Mouse (Mus musculus) small intestine, adult 2 months (tissue): ENCODE results near the gene Tmem50b. TPM values are rescaled to one million over a fixed set of nuclear protein-coding genes. Genes with fewer than 3 reads are reported as not detected.

Experiments
- H3K27ac ChIP-seq: fragments of 200-500 bp; 2 replicates; pipeline ENCODE4 v1.5.1; 2012; ENCODE audit warnings: low read depth, low read length, control low read depth, inconsistent platforms; ENCODE audit not compliant: insufficient read depth
- H3K27me3 ChIP-seq: fragments of 200-500 bp; 2 replicates; pipeline ENCODE4 v1.6.1; 2012; ENCODE audit warnings: mild to moderate bottlenecking, moderate library complexity, low read length, inconsistent platforms; ENCODE audit not compliant: control insufficient read depth, insufficient read depth
- H3K36me3 ChIP-seq: fragments of 200-500 bp; 2 replicates; pipeline ENCODE4 v1.6.1; 2012; ENCODE audit warnings: mild to moderate bottlenecking, low read length, control low read depth, inconsistent platforms; ENCODE audit not compliant: control insufficient read depth, insufficient read depth
- H3K4me1 ChIP-seq: fragments of 200-500 bp; 2 replicates; pipeline ENCODE4 v1.6.1; 2012; ENCODE audit warnings: low read length, inconsistent platforms, mixed read lengths; ENCODE audit not compliant: control insufficient read depth, insufficient read depth, insufficient read length
- H3K4me3 ChIP-seq: fragments of 200-500 bp; 2 replicates; pipeline ENCODE4 v1.5.1; 2012; ENCODE audit warnings: low read depth, mild to moderate bottlenecking, control low read depth, inconsistent platforms, low read length, moderate library complexity
- CTCF ChIP-seq: fragments of 200-500 bp; IDR thresholded peaks from 2 replicates; pipeline ENCODE4 v1.5.1; 2012; ENCODE audit warnings: low read depth, mild to moderate bottlenecking, control low read depth, inconsistent platforms, low read length, moderate library complexity, mixed read lengths; ENCODE audit not compliant: insufficient replicate concordance, insufficient read length; ENCODE audit errors: extremely low read depth
- POLR2A ChIP-seq: fragments of 200-500 bp; IDR thresholded peaks from 2 replicates; pipeline ENCODE4 v1.6.1; 2012; ENCODE audit warnings: low read depth, mild to moderate bottlenecking, control low read depth, inconsistent platforms, low read length, moderate library complexity
- WGBS: fragments of 180-500 bp; shearing (Covaris S2); methylation state at CpG from one replicate; pipeline ENCODE4 v1.1.7; 2018; 5-methylcytosine and 5-hydroxymethylcytosine counted together
- polyA plus RNA-seq: library from polyadenylated mRNA; depleted of rRNA; stranded (reverse); fragments of >200 nt; gene quantifications from 2 replicates; pipeline ENCODE4 v1.2.3, GENCODE M21; 2012

Gene Tmem50b
- polyA plus RNA-seq, 1 experiment, result 20.0 TPM

DNA sequence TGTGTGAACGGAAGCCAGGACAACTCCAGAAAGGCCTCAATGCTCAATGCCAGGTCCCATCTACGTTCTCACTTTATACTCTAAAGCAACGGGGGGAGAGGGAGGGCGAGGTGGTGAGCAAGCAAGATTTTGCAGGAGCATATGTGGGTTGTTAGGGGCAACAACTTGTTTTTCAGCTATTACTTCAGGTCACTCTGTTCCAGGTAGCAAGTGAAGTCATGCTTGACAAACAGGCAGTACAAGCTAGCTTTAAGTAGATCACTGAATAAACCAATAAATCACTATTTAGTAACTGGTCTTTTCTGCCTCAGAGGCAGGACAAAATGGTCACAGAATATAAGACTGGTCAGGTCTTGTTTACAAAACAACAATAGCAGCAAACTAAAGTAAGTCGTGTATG, 12.0 kb downstream of the Tmem50b start:
- Histone ChIP-seq H3K27ac (no peak overlapping the region), H3K36me3 (peaks cover 38% of the 10 kb centered on the region), H3K4me1 (peaks cover 3% of the 10 kb centered on the region; the same call in 1 of the 2 replicates), H3K27me3 (no peaks in the 10 kb centered on the region), H3K4me3 (no peak overlapping the region)
- TF ChIP-seq POLR2A (no peak), CTCF (no peak)
- 92% methylated on average over 5 of the region's 5 CpGs for WGBS

DNA sequence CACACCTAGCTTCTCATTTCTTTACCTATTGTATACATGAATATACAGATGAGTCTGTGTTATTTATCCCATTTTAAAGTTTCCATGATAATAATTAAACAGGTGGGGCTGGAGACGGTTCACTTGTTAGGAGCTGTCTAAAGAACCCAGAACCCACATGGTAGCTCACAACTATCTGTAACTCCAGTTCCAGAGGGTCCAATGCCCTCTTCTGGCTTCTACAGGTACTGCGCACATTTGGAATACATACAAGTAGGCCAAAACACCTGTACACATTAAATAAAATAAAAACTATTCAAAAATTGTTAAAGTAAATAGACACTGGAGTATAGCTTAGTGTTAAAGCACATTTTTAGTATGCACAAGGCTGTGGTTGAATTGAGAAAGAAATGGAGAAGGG, 15.3 kb downstream of the Tmem50b start:
- TF ChIP-seq POLR2A, result no peak
- Histone ChIP-seq H3K4me1 (no peaks in the 10 kb centered on the region), H3K27ac (no peak overlapping the region), H3K4me3 (no peak overlapping the region), H3K27me3 (no peaks in the 10 kb centered on the region), H3K36me3 (peaks cover 54% of the 10 kb centered on the region)
- WGBS, result 63% methylated on average over 2 of the region's 2 CpGs

DNA sequence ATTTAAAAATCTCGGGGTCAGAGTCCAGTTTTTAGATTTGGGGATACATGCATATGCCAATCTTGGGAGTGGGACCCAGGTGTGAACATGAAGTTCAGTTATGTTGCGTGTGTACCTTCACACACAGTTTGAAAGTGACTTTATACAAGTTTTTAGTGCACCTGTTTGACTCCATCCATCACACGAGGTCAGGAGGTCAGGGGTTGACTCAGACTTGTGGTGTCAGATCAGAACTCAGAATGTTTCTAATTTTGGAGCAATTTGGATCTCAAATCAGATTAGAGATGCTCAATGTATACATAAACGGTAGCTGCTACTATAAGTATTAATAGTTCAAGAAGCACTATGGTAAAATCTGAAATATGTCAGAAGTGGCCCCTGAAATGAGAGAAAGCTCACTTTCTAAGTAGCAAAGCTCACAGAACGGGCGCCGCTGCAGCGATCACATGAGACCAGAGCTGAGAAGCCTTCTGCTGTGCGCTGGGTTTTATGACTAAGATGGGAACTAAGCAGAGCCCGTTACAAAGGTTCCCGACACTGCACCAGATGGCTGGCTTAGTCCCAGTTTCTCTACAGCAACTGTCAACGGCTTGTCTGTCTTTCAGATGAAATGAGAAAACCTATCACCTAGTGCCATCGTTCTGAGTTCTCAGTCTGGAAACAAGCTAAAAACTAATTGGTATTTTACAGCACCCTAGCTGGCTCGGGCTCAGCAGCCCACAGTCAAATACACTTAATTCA, 18.4 kb downstream of the Tmem50b start:
- Histone ChIP-seq H3K4me1 (no peaks in the 10 kb centered on the region), H3K36me3 (peaks cover 51% of the 10 kb centered on the region), H3K27me3 (no peaks in the 10 kb centered on the region), H3K4me3 (no peak overlapping the region), H3K27ac (no peak overlapping the region)
- TF ChIP-seq CTCF (no peak), POLR2A (no peak)
- 81% methylated on average over 14 of the region's 14 CpGs for WGBS

DNA sequence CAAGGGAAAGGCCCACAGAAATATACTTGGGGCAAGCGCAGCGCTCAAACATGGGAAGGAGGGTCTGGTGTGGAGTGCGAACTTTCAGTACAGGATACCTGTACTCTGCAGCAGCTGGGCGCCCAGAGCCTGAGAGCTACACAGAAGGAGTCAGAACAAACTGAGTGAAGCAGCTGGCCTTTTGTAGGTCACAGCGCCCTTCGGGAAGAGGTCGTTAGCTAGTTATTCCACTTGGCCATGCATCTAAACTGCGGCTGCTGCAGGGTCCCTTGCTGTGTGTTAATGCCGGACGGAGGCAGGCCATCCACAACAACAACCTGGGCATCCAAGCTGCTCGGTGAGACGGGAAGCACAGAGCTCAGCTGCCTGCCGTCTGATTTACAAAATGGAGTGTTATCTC, 22.4 kb downstream of the Tmem50b start:
- H3K4me3 ChIP-seq, result no peak overlapping the region
- no peak overlapping the region for H3K27ac ChIP-seq
- peaks cover 40% of the 10 kb centered on the region for H3K36me3 ChIP-seq
- H3K4me1 ChIP-seq, result peaks cover 14% of the 10 kb centered on the region
- WGBS, result 89% methylated on average over 13 of the region's 13 CpGs
- TF ChIP-seq CTCF (no peak), POLR2A (no peak)
- H3K27me3 ChIP-seq, result no peaks in the 10 kb centered on the region

DNA sequence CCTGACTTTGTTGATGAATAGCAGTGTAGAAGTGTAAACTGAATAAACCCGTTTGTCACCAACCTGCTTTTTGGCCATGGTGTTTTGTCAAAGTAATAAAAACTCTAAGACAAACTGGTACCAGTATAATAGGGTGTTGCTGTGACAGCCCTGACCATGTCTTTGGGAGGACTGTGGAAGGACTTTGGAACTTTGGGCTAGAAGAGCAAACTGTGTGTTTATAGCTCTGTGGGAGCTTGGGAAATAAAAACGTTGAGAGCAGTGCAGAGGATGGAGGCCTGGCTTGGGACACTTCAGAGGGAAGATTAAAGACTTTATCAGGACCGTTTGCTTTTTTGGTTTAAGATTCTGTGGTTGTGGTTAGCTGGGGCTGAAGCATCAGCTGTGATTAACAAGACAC, 26.5 kb downstream of the Tmem50b start:
- Histone ChIP-seq H3K27me3 (no peaks in the 10 kb centered on the region), H3K27ac (no peak overlapping the region), H3K4me3 (no peak overlapping the region), H3K36me3 (peaks cover 17% of the 10 kb centered on the region), H3K4me1 (peaks cover 20% of the 10 kb centered on the region)
- TF ChIP-seq CTCF (no peak), POLR2A (no peak)
- 17% methylated on average over 3 of the region's 3 CpGs for WGBS

DNA sequence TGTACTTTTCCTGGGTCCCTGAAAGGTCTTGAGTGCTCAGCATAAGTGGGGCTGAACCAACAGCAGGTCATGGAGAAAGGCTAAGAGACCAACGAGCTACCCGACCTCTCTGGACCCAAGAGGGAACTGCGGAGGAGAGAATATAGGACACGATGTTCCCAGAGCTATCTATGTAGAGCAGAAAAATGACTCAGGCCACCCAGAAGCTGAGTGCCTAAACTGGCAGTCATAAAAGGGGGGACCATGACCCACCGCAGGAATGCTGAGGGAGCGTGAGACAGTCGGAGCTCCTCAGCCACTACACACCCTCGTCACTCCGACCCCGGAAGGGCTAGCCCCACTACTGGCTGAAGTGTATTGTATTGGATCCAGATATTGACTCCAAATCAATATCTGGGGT, 28.6 kb downstream of the Tmem50b start:
- 90% methylated on average over 10 of the region's 10 CpGs for WGBS
- Histone ChIP-seq H3K27me3 (no peaks in the 10 kb centered on the region), H3K4me1 (peaks cover 30% of the 10 kb centered on the region), H3K36me3 (peaks cover 12% of the 10 kb centered on the region), H3K27ac (no peak overlapping the region), H3K4me3 (no peak overlapping the region)
- no peak for TF ChIP-seq CTCF
- no peak for TF ChIP-seq POLR2A

DNA sequence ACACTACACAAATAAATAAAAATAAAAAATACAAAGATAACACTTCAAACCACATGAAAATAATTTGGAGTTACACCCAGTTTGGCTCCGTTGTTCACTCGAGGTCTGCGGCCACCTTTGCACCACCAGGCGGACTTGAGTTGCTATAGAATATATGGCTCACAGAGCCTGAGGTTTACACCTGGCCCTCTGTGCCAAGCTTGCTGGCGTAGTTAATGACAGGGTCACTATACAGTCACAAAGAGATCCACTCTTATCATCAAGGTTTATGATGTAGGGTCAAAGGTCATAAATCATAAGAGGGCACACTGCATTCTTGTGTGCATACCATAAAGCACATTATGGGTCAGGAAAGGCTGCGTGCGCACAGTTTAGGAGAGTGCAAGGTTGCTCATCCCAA, 31.6 kb downstream of the Tmem50b start:
- H3K36me3 ChIP-seq, result peaks cover 36% of the 10 kb centered on the region
- no peak overlapping the region for H3K4me3 ChIP-seq
- TF ChIP-seq POLR2A (no peak), CTCF (peak; percentile 37; the same call in 1 of the 2 replicates)
- 27% methylated on average over 7 of the region's 7 CpGs for WGBS
- H3K4me1 ChIP-seq, result peaks cover 39% of the 10 kb centered on the region
- no peaks in the 10 kb centered on the region for H3K27me3 ChIP-seq
- H3K27ac ChIP-seq, result peak overlapping the region; percentile 93
